In genomic region chr10:8757429-8757931, GRCm38 (mm10) we compare ENCODE assay signal across 9 mouse cellular contexts.
DNase-seq lines count a peak whose midpoint lies in the region; ATAC-seq and TF ChIP-seq lines count a peak whose summit lies in the region.
"Had no signal": no experiment of that assay in that cellular context is flagged by ENCODE, and none has a peak within 500 bp of the region (broad histone marks: within the 10 kb centered on the region; RNA-seq: fewer than 3 reads in every experiment).

No protein-coding gene starts in this region.

- no peak overlapping the region for H3K4me3 ChIP-seq in cerebellum, adult 2 months (replicated peaks; ENCODE audit: insufficient read depth, low read depth, low read length)
- no peak overlapping the region for H3K4me3 ChIP-seq in spleen, adult 2 months (ENCODE audit: extremely low read depth, insufficient read depth, insufficient read length)
- H3K4me3 ChIP-seq in stomach, embryonic 15.5 days (replicated peaks) = peak overlapping the region; percentile 7; the same call in 1 of the 2 replicates

- no peaks in the 10 kb centered on the region for H3K36me3 ChIP-seq in spleen, adult 2 months (ENCODE audit: control insufficient read depth, insufficient read depth, low read length)
- no peaks in the 10 kb centered on the region; the same call in none of the 2 replicates for H3K36me3 ChIP-seq in stomach, embryonic 15.5 days

- H3K27ac ChIP-seq in cerebellum, adult 2 months (ENCODE audit: insufficient read depth, low read length) = peak overlapping the region; percentile 43; the same call in 1 of the 2 replicates
- peak overlapping the region; percentile 56; the same call in 1 of the 2 replicates for H3K27ac ChIP-seq in spleen, adult 2 months (ENCODE audit: insufficient read depth, low read length)
- H3K27ac ChIP-seq in stomach, embryonic 15.5 days = peak overlapping the region; percentile 91
- H3K27ac ChIP-seq: macrophage had no signal

- 33% methylated on average over 21 of the region's 21 CpGs for WGBS in cerebellum, adult 2 months
- WGBS in spleen, adult 2 months = 82% methylated on average over 21 of the region's 21 CpGs
- WGBS in stomach, embryonic 15.5 days = 24% methylated on average over 21 of the region's 21 CpGs

- TF ChIP-seq POLR2A in cerebellum, adult 2 months (IDR thresholded peaks at IDR 0.05; ENCODE audit: borderline replicate concordance, insufficient read depth, low read length) = no peak
- TF ChIP-seq POLR2A in spleen, adult 2 months (IDR thresholded peaks at IDR 0.05; ENCODE audit: low read depth, low read length) = no peak

- H3K9ac ChIP-seq in stomach, embryonic 15.5 days = no peak overlapping the region

- peak; percentile 56; the same call in 1 of the 2 replicates for ATAC-seq in stomach, embryonic 15.5 days (ENCODE audit: insufficient read depth, low FRiP score, low read depth)

- H3K27me3 ChIP-seq in cerebellum, adult 2 months (ENCODE audit: control insufficient read depth, insufficient read depth, low read length) = no peaks in the 10 kb centered on the region
- no peaks in the 10 kb centered on the region for H3K27me3 ChIP-seq in spleen, adult 2 months (ENCODE audit: control insufficient read depth, insufficient read depth, low read length)
- no peaks in the 10 kb centered on the region for H3K27me3 ChIP-seq in stomach, embryonic 15.5 days (replicated peaks)

- H3K4me2 ChIP-seq in stomach, embryonic 15.5 days = peak overlapping the region; percentile 37

- no peaks in the 10 kb centered on the region for H3K4me1 ChIP-seq in cerebellum, adult 2 months (ENCODE audit: control insufficient read depth, insufficient read depth, low read length)
- H3K4me1 ChIP-seq in spleen, adult 2 months (ENCODE audit: control insufficient read depth, insufficient read depth, insufficient read length) = no peaks in the 10 kb centered on the region
- H3K4me1 ChIP-seq in stomach, embryonic 15.5 days = peaks cover 14% of the 10 kb centered on the region; the same call in 1 of the 2 replicates

- TF ChIP-seq CTCF in cerebellum, adult 2 months (IDR thresholded peaks at IDR 0.05; ENCODE audit: borderline replicate concordance, insufficient read depth, low read depth, low read length) = no peak
- TF ChIP-seq CTCF in spleen, adult 2 months (IDR thresholded peaks at IDR 0.05; ENCODE audit: extremely low read depth, insufficient read depth, insufficient read length, insufficient replicate concordance) = no peak

- no peaks in the 10 kb centered on the region for H3K9me3 ChIP-seq in stomach, embryonic 15.5 days

- no peak for DNase-seq in cerebellum, adult 2 months
- no peak for DNase-seq in cerebellum, postnatal 14 days
- no peak for DNase-seq in spleen, adult 2 months (ENCODE audit: low read depth in 1 of 2, low spot score in 2 of 2)
- DNase-seq in spleen, adult 12 weeks (ENCODE audit: low spot score) = no peak
- peak; percentile 54 for DNase-seq in kidney, postnatal 14 days
- DNase-seq in thymus, postnatal 10 days (ENCODE audit: low spot score in 2 of 2) = no peak
- no peak for DNase-seq in ovary, adult 18-20 months (ENCODE audit: low spot score)
